Mouse (Mus musculus): ENCODE data around the gene Cirbp. TPM values are rescaled to one million over a fixed set of nuclear protein-coding genes. Genes with fewer than 3 reads are reported as not detected.

Cirbp gene
- 98.7 and 100 TPM in 2 replicates for polyA plus RNA-seq (2012; rRNA removed)

GRCm38 (mm10) chr10:80165392-80166128 lies at the start of gene Cirbp:
Gene Cirbp, plus strand, starts transcription at chr10:80165985.

GRCm38 (mm10) chr10:80138553-80139438 lies 27.0 kb upstream of the Cirbp start, which contains the start of gene Atp5d:
Gene Atp5d, plus strand, starts transcription at chr10:80138632.

GRCm38 (mm10) chr10:80140666-80141035 lies 25.1 kb upstream of the Cirbp start, which contains the start of gene Cbarp:
Gene Cbarp, minus strand, starts transcription at chr10:80140835.

GRCm38 (mm10) chr10:80147719-80148601 lies 17.8 kb upstream of the Cirbp start, which contains the start of gene Midn:
Gene Midn, plus strand, starts transcription at chr10:80148272.

GRCm38 (mm10) chr10:80172527-80173292 lies 6.9 kb downstream of the Cirbp start, which contains the start of gene 1600002K03Rik:
Gene 1600002K03Rik, plus strand, starts transcription at chr10:80172944.

GRCm38 (mm10) chr10:80179068-80180051 lies 13.6 kb downstream of the Cirbp start, which contains the start of gene Efna2:
Gene Efna2, plus strand, starts transcription at chr10:80179482.

Other genes starting within 250 kb of the Cirbp start
- 9.5 and 12.7 TPM in 2 replicates for gene Kiss1r, start 249.0 kb upstream of the Cirbp start, polyA plus RNA-seq (2012; rRNA removed)
- gene R3hdm4, start 244.8 kb upstream of the Cirbp start, polyA plus RNA-seq (2012; rRNA removed) = 358 and 384 TPM in 2 replicates
- gene Arid3a, start 238.9 kb upstream of the Cirbp start, polyA plus RNA-seq (2012; rRNA removed) = 7.1 and 9.2 TPM in 2 replicates
- 43.3 and 45.7 TPM in 2 replicates for gene Wdr18, start 205.8 kb upstream of the Cirbp start, polyA plus RNA-seq (2012; rRNA removed)
- not detected in 2 replicates for gene Grin3b, start 195.3 kb upstream of the Cirbp start, polyA plus RNA-seq (2012; rRNA removed)
- 384 and 485 TPM in 2 replicates for gene Tmem259, start 181.7 kb upstream of the Cirbp start, polyA plus RNA-seq (2012; rRNA removed)
- gene Cnn2, start 177.4 kb upstream of the Cirbp start, polyA plus RNA-seq (2012; rRNA removed) = 79.8 and 98.8 TPM in 2 replicates
- 40.3 and 43.6 TPM in 2 replicates for gene Abca7, start 169.5 kb upstream of the Cirbp start, polyA plus RNA-seq (2012; rRNA removed)
- 24.6 and 25.0 TPM in 2 replicates for gene Arhgap45, start 149.3 kb upstream of the Cirbp start, polyA plus RNA-seq (2012; rRNA removed)
- gene Polr2e, start 126.2 kb upstream of the Cirbp start, polyA plus RNA-seq (2012; rRNA removed) = 179 and 185 TPM in 2 replicates
- 332 and 514 TPM in 2 replicates for gene Gpx4, start 118.8 kb upstream of the Cirbp start, polyA plus RNA-seq (2012; rRNA removed)
- gene Sbno2, start 60.4 kb upstream of the Cirbp start, polyA plus RNA-seq (2012; rRNA removed) = 82.3 and 100 TPM in 2 replicates
- 125 and 133 TPM in 2 replicates for gene Stk11, start 50.2 kb upstream of the Cirbp start, polyA plus RNA-seq (2012; rRNA removed)
- 2,828 and 3,041 TPM in 2 replicates for gene Atp5d, start 27.4 kb upstream of the Cirbp start, polyA plus RNA-seq (2012; rRNA removed)
- 14.1 and 17.1 TPM in 2 replicates for gene Cbarp, start 25.1 kb upstream of the Cirbp start, polyA plus RNA-seq (2012; rRNA removed)
- gene Midn, start 17.7 kb upstream of the Cirbp start, polyA plus RNA-seq (2012; rRNA removed) = 174 and 187 TPM in 2 replicates
- gene 1600002K03Rik, start 7.0 kb downstream of the Cirbp start, polyA plus RNA-seq (2012; rRNA removed) = 18.0 and 23.5 TPM in 2 replicates
- 3.4 and 3.6 TPM in 2 replicates for gene Efna2, start 13.5 kb downstream of the Cirbp start, polyA plus RNA-seq (2012; rRNA removed)
- gene Mum1, start 60.4 kb downstream of the Cirbp start, polyA plus RNA-seq (2012; rRNA removed) = 25.4 and 27.3 TPM in 2 replicates
- 917 and 1,055 TPM in 2 replicates for gene Ndufs7, start 83.1 kb downstream of the Cirbp start, polyA plus RNA-seq (2012; rRNA removed)
- 12.4 and 22.1 TPM in 2 replicates for gene Gamt, start 95.0 kb downstream of the Cirbp start, polyA plus RNA-seq (2012; rRNA removed)
- 79.6 and 86.9 TPM in 2 replicates for gene Dazap1, start 95.5 kb downstream of the Cirbp start, polyA plus RNA-seq (2012; rRNA removed)
- 1,702 and 2,447 TPM in 2 replicates for gene Rps15, start 126.5 kb downstream of the Cirbp start, polyA plus RNA-seq (2012; rRNA removed)
- 1.8 and 2.0 TPM in 2 replicates for gene Apc2, start 130.0 kb downstream of the Cirbp start, polyA plus RNA-seq (2012; rRNA removed)
- gene 2310011J03Rik, start 154.6 kb downstream of the Cirbp start, polyA plus RNA-seq (2012; rRNA removed) = 55.6 and 67.7 TPM in 2 replicates
- 20.6 and 24.0 TPM in 2 replicates for gene Pcsk4, start 163.5 kb downstream of the Cirbp start, polyA plus RNA-seq (2012; rRNA removed)
- gene Reep6, start 164.0 kb downstream of the Cirbp start, polyA plus RNA-seq (2012; rRNA removed) = 27.3 and 36.0 TPM in 2 replicates
- 27.8 and 29.2 TPM in 2 replicates for gene Adamtsl5, start 182.4 kb downstream of the Cirbp start, polyA plus RNA-seq (2012; rRNA removed)
- gene Plk5, start 190.5 kb downstream of the Cirbp start, polyA plus RNA-seq (2012; rRNA removed) = 0.38 and 0.71 TPM in 2 replicates
- 23.9 and 24.3 TPM in 2 replicates for gene Mex3d, start 221.7 kb downstream of the Cirbp start, polyA plus RNA-seq (2012; rRNA removed)
- 112 and 120 TPM in 2 replicates for gene Mbd3, start 233.6 kb downstream of the Cirbp start, polyA plus RNA-seq (2012; rRNA removed)
- 2,050 and 2,937 TPM in 2 replicates for gene Uqcr11, start 240.8 kb downstream of the Cirbp start, polyA plus RNA-seq (2012; rRNA removed)

Measured in colon, adult 2 months (tissue).